Mouse (Mus musculus) thymus, adult 2 months (tissue): ENCODE data around the gene Armc7.

ENCODE experiments used
- CTCF ChIP-seq: fragments of 200-500 bp; IDR thresholded peaks from 2 replicates; pipeline ENCODE4 v1.5.1; 2012; ENCODE audit warnings: mild to moderate bottlenecking, control low read depth, low read length, moderate library complexity, borderline replicate concordance; ENCODE audit not compliant: control insufficient read depth, poor library complexity, insufficient read depth; ENCODE audit errors: extremely low read depth
- POLR2A ChIP-seq: fragments of 200-500 bp; IDR thresholded peaks from 2 replicates; pipeline ENCODE4 v1.6.1; 2012; ENCODE audit warnings: mild to moderate bottlenecking, low read length, control low read depth, moderate library complexity; ENCODE audit not compliant: control insufficient read depth, poor library complexity, insufficient read depth; ENCODE audit errors: extremely low read depth

GRCm38 (mm10) chr11:115430561-115430960 is 44.9 kb upstream of the Armc7 start:
- TF ChIP-seq CTCF (no peak), POLR2A (no peak)
